Mouse (Mus musculus) limb, embryonic 15.5 days (tissue): ENCODE measurements around the gene Tyrobp. TPM values are rescaled to one million over a fixed set of nuclear protein-coding genes. Genes with fewer than 3 reads are reported as not detected.
A peak's percentile ranks its signal among the peaks of the same experiment; 100 is the strongest.

Experiments used
- ATAC-seq: fragments of 200-750 bp; cut with Nextera tagmentation; 2 replicates; pipeline ENCODE4 v1.8.0; 2017; ENCODE audit warnings: low read depth, moderate TSS enrichment; ENCODE audit not compliant: insufficient number of reproducible peaks, low FRiP score, low TSS enrichment
- H3K27ac ChIP-seq: fragments of 300-500 bp; sonication (generic); 2 replicates; pipeline ENCODE4 v1.5.1; 2015; ENCODE audit warnings: moderate library complexity, mild to moderate bottlenecking, inconsistent platforms
- H3K27me3 ChIP-seq: fragments of 300-500 bp; sonication (generic); 2 replicates; pipeline ENCODE4 v1.6.1; 2015; ENCODE audit warnings: inconsistent platforms
- H3K36me3 ChIP-seq: fragments of 300-500 bp; sonication (generic); 2 replicates; pipeline ENCODE4 v1.6.1; 2015; ENCODE audit warnings: inconsistent platforms
- H3K4me1 ChIP-seq: fragments of 300-500 bp; sonication (generic); 2 replicates; pipeline ENCODE4 v1.6.1; 2015; ENCODE audit warnings: inconsistent platforms
- H3K4me2 ChIP-seq: fragments of 300-500 bp; sonication (generic); 2 replicates; pipeline ENCODE4 v1.6.1; 2015; ENCODE audit warnings: mild to moderate bottlenecking, inconsistent platforms
- H3K4me3 ChIP-seq: fragments of 300-500 bp; sonication (generic); 2 replicates; pipeline ENCODE4 v1.5.1; 2015; ENCODE audit warnings: mild to moderate bottlenecking, inconsistent platforms
- H3K9ac ChIP-seq: fragments of 300-500 bp; sonication (generic); 2 replicates; pipeline ENCODE4 v1.6.1; 2015; ENCODE audit warnings: inconsistent platforms
- H3K9me3 ChIP-seq: fragments of 300-500 bp; sonication (generic); 2 replicates; pipeline ENCODE4 v1.6.1; 2016; ENCODE audit warnings: inconsistent platforms
- WGBS: fragments of 180-500 bp; shearing (Covaris S2); methylation state at CpG from one replicate; pipeline ENCODE4 v1.1.7; 2015; 5-methylcytosine and 5-hydroxymethylcytosine counted together
- polyA plus RNA-seq: library from polyadenylated mRNA; unstranded; fragments of >200 nt; fragmentation: Nextera tagmentation; extraction: Ambion mirVana; gene quantifications from 2 replicates; pipeline ENCODE4 v1.2.1, GENCODE M21; 2015

The Tyrobp gene
- polyA plus RNA-seq, result 78.9 and 87.7 TPM in 2 replicates

DNA sequence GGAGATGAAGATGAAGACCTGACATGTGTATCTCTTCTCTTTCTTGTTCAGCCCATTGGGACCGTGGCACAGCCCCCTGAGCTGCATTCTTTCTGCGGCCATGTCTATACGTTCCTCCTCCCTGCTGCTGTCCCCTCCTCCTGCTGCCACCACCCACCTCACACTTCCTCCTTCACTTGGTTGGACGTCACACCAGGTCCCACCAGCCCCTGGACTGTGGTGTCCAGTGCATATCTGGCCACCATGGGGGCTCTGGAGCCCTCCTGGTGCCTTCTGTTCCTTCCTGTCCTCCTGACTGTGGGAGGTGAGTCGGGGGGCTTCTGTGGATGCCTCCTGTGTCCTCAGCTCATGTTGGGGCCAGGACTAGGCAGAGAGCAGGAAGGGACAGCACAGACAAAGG lies at the start of gene Tyrobp:
Gene Tyrobp (plus strand): TSS at position 165 of the 400 bp plus-strand sequence.
- no peak for ATAC-seq
- WGBS, result 60% methylated on average over 5 of the region's 5 CpGs
- Histone ChIP-seq H3K9me3 (no peaks in the 10 kb centered on the region), H3K4me3 (no peak within 1 kb of the TSS), H3K36me3 (no peaks in the 10 kb centered on the region), H3K27ac (0 out of 2 replicates have a peak within 1 kb of the TSS, but pooled peaks have one; percentile 17), H3K27me3 (no peaks in the 10 kb centered on the region), H3K4me1 (no peaks in the 10 kb centered on the region), H3K4me2 (no peak within 1 kb of the TSS), H3K9ac (no peak within 1 kb of the TSS)

DNA sequence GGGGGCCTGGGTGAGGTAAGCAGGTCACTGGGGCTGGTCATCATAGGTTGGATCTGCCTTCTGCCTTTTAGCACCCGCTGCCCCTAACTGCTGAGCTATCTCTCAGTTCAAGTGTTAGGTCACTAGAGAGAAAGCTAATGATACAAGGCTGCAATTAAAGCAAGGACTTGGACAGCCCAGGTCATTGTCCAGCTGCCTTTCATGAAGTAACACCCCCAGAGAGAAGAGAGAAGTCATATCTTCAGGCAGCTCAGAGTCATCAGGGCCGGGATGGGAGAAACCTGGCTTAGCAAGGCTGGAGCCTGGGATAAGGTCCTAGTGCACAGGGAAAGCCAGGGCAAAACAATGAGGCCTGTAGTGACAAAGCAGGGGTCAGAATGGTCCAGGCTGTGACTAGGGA lies 46.1 kb upstream of the Tyrobp start:
- H3K27ac ChIP-seq, result no peak overlapping the region
- ATAC-seq, result no peak
- 72% methylated on average over 2 of the region's 2 CpGs for WGBS

GRCm38 (mm10) chr7:30373501-30373962 lies 40.0 kb upstream of the Tyrobp start:
- peaks cover 3% of the 10 kb centered on the region; the same call in 1 of the 2 replicates for H3K4me1 ChIP-seq
- peak overlapping the region; percentile 70 for H3K4me2 ChIP-seq
- ATAC-seq, result peak; percentile 99
- H3K27ac ChIP-seq, result peak overlapping the region; percentile 68; the same call in 1 of the 2 replicates
- peak overlapping the region; percentile 44; the same call in 1 of the 2 replicates for H3K9ac ChIP-seq
- peak overlapping the region; percentile 48 for H3K4me3 ChIP-seq
- no peaks in the 10 kb centered on the region for H3K27me3 ChIP-seq
- H3K36me3 ChIP-seq, result no peaks in the 10 kb centered on the region
- WGBS, result under 1% methylated on average over 21 of the region's 21 CpGs
- H3K9me3 ChIP-seq, result no peaks in the 10 kb centered on the region

More for the DNA sequence above, 46.1 kb upstream of the Tyrobp start:
- Histone ChIP-seq H3K9me3 (no peaks in the 10 kb centered on the region), H3K36me3 (no peaks in the 10 kb centered on the region), H3K4me1 (peaks cover 7% of the 10 kb centered on the region; the same call in 1 of the 2 replicates), H3K27me3 (peaks cover 10% of the 10 kb centered on the region), H3K9ac (no peak overlapping the region), H3K4me2 (no peak overlapping the region), H3K4me3 (no peak overlapping the region)

DNA sequence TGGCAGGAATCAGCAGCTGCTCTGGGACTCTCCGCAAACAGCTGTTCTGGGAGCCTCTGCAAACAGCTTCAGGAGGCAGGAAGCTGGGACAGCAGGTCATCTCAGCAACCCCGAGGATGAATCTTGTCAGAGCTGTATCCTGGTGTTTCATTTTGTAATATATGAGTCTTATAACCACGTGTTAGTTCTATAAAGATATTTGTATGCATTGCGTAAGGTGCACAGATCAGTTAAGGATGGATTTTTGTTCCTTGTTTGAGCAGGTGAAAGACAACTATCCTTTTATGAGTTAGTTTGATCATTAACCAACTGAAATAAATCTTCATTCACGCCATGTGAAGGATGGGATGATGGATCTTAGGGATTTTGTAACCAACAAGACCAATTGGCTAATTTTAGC lies 33.5 kb upstream of the Tyrobp start:
- ATAC-seq, result no peak
- Histone ChIP-seq H3K27me3 (0 out of 2 replicates have a peak, but pooled peaks cover 3% of the 10 kb centered on the region), H3K9me3 (no peaks in the 10 kb centered on the region), H3K27ac (no peak overlapping the region), H3K4me2 (no peak overlapping the region), H3K36me3 (no peaks in the 10 kb centered on the region), H3K9ac (no peak overlapping the region), H3K4me3 (no peak overlapping the region), H3K4me1 (no peaks in the 10 kb centered on the region)
- 50% methylated on average over 5 of the region's 5 CpGs for WGBS

- Histone ChIP-seq H3K27me3 (0 out of 2 replicates have a peak, but pooled peaks cover 3% of the 10 kb centered on the region), H3K9me3 (no peaks in the 10 kb centered on the region), H3K4me1 (no peaks in the 10 kb centered on the region), H3K27ac (no peak overlapping the region), H3K4me3 (no peak overlapping the region), H3K36me3 (no peaks in the 10 kb centered on the region), H3K9ac (no peak overlapping the region), H3K4me2 (no peak overlapping the region)
- ATAC-seq, result no peak
- 85% methylated on average over 9 of the region's 9 CpGs for WGBS
Measured at GRCm38 (mm10) chr7:30384106-30384505, 29.5 kb upstream of the Tyrobp start.

DNA sequence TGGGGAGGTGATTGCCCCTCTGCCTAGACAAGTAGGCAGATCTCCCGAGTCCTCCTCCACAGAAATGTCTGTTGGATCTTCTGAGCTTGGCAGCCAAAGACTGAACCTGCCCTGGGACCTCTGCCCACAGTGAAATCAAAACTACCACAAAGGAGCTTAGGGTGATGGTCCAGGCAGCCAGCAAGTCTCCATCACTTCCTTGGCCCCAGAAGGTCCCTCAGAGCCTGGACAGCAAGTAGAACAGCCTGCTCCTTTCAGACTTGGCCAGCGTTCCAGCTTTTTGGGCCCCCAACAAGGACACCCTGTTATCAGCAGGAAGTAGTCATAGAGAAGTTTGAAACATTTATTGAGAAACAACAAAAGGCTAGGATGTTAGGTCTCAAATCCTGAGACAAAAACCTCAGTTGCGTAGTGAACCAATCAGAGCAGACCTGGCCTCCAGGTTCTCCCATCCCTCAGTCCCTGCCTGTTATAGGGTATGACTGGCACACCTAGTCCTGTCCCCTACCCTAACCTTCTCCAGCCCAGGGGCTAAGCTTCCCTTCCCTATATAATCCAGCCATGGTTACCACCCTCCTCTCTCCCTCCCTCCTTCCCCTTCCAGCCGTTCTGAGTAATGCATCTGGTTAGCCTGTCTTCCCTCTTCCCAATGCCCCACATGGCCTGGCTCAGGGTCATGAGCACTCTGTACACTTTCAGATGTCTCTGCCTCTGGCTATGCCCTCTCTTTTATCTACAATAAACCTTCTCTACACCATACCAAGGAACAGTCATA lies 20.6 kb upstream of the Tyrobp start:
- WGBS, result 65% methylated on average over 4 of the region's 4 CpGs
- ATAC-seq, result no peak
- H3K4me1 ChIP-seq, result no peaks in the 10 kb centered on the region

GRCm38 (mm10) chr7:30393631-30394030 lies 19.9 kb upstream of the Tyrobp start:
- no peak overlapping the region for H3K4me2 ChIP-seq
- H3K9me3 ChIP-seq, result no peaks in the 10 kb centered on the region
- H3K36me3 ChIP-seq, result no peaks in the 10 kb centered on the region
- WGBS, result 85% methylated on average over 4 of the region's 4 CpGs
- peak overlapping the region; percentile 54; the same call in 1 of the 2 replicates for H3K27ac ChIP-seq
- no peaks in the 10 kb centered on the region for H3K4me1 ChIP-seq
- no peak overlapping the region for H3K4me3 ChIP-seq
- H3K9ac ChIP-seq, result no peak overlapping the region
- ATAC-seq, result no peak
- H3K27me3 ChIP-seq, result no peaks in the 10 kb centered on the region

More for the DNA sequence above, 20.6 kb upstream of the Tyrobp start:
- Histone ChIP-seq H3K9ac (no peak overlapping the region), H3K4me2 (no peak overlapping the region), H3K27ac (no peak overlapping the region), H3K36me3 (no peaks in the 10 kb centered on the region), H3K27me3 (no peaks in the 10 kb centered on the region), H3K9me3 (no peaks in the 10 kb centered on the region), H3K4me3 (no peak overlapping the region)

GRCm38 (mm10) chr7:30394379-30394778 lies 19.2 kb upstream of the Tyrobp start:
- Histone ChIP-seq H3K4me3 (no peak overlapping the region), H3K27ac (peak overlapping the region; percentile 54; the same call in 1 of the 2 replicates), H3K36me3 (no peaks in the 10 kb centered on the region), H3K4me1 (no peaks in the 10 kb centered on the region), H3K9me3 (no peaks in the 10 kb centered on the region), H3K9ac (no peak overlapping the region), H3K27me3 (no peaks in the 10 kb centered on the region), H3K4me2 (no peak overlapping the region)
- no peak for ATAC-seq
- 40% methylated on average over 10 of the region's 11 CpGs for WGBS

DNA sequence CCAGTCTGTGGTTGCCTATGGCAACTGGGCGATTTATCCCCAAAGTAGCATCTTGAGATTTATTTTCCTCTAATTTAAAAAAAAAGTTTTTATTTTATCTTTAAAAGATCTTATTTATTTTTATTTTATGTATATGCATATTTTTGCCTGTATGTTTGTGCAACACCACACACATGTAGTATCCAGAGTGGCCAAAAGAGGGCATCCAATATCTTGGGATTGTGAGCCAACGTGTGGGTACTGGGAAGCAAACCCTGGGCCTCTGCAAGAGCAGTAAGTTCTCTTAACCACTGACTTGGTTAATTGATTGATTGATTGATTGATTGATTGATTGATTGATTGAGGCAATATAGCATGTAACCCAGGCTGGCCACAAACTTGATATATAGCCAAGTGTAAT lies 18.7 kb upstream of the Tyrobp start:
- H3K9me3 ChIP-seq, result no peaks in the 10 kb centered on the region
- H3K4me2 ChIP-seq, result no peak overlapping the region
- WGBS, result 35% methylated on average over 2 of the region's 2 CpGs
- no peaks in the 10 kb centered on the region for H3K27me3 ChIP-seq
- no peak for ATAC-seq
- H3K4me3 ChIP-seq, result no peak overlapping the region
- H3K36me3 ChIP-seq, result no peaks in the 10 kb centered on the region
- no peak overlapping the region for H3K27ac ChIP-seq
- H3K4me1 ChIP-seq, result no peaks in the 10 kb centered on the region
- H3K9ac ChIP-seq, result no peak overlapping the region

GRCm38 (mm10) chr7:30399671-30400070 lies 13.9 kb upstream of the Tyrobp start:
- no peak overlapping the region for H3K9ac ChIP-seq
- 56% methylated on average over 7 of the region's 7 CpGs for WGBS
- no peak overlapping the region for H3K27ac ChIP-seq
- no peaks in the 10 kb centered on the region for H3K4me1 ChIP-seq
- H3K4me2 ChIP-seq, result no peak overlapping the region
- H3K4me3 ChIP-seq, result no peak overlapping the region
- H3K27me3 ChIP-seq, result no peaks in the 10 kb centered on the region
- H3K36me3 ChIP-seq, result no peaks in the 10 kb centered on the region
- H3K9me3 ChIP-seq, result no peaks in the 10 kb centered on the region
- ATAC-seq, result no peak

GRCm38 (mm10) chr7:30402343-30402742 lies 11.2 kb upstream of the Tyrobp start:
- H3K4me2 ChIP-seq, result no peak overlapping the region
- no peak overlapping the region for H3K27ac ChIP-seq
- H3K36me3 ChIP-seq, result no peaks in the 10 kb centered on the region
- no peak for ATAC-seq
- H3K27me3 ChIP-seq, result no peaks in the 10 kb centered on the region
- no peaks in the 10 kb centered on the region for H3K9me3 ChIP-seq
- H3K4me1 ChIP-seq, result no peaks in the 10 kb centered on the region
- H3K4me3 ChIP-seq, result no peak overlapping the region
- no peak overlapping the region for H3K9ac ChIP-seq
- WGBS, result 65% methylated on average over 4 of the region's 4 CpGs

DNA sequence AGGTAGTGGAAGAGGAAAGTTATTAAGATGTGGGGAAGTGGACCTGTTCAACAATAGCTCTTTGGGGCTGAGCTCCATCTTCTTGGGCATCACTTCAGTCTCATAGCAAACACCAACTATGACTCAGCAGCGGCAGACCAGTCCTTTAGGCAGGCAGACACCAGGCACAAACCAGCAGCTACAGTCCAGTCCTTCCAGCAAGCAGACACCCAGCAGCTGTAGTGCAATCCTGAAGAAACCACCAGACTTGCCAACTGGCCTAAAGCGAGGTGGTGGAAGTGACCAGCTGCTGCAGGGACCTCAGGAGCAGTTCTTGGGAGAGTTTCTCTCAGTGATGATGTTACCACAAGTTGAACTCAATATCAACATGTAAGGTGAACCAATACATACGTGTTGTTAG lies 4.9 kb upstream of the Tyrobp start:
- Histone ChIP-seq H3K27me3 (no peaks in the 10 kb centered on the region), H3K4me2 (no peak overlapping the region), H3K4me3 (no peak overlapping the region), H3K27ac (no peak overlapping the region), H3K4me1 (no peaks in the 10 kb centered on the region), H3K36me3 (no peaks in the 10 kb centered on the region), H3K9me3 (no peaks in the 10 kb centered on the region), H3K9ac (no peak overlapping the region)
- no peak for ATAC-seq
- WGBS, result 75% methylated on average over 3 of the region's 3 CpGs
